Mouse (Mus musculus) ES-Bruce4 (cell line): ENCODE measurements around the gene Tmem219. TPM values are rescaled to one million over a fixed set of nuclear protein-coding genes. Genes with fewer than 3 reads are reported as not detected.

Source experiments
- H3K27ac ChIP-seq: 2 replicates; pipeline ENCODE4 v1.5.1; 2012; ENCODE audit warnings: low read length, inconsistent platforms; ENCODE audit not compliant: insufficient read depth
- H3K27me3 ChIP-seq: 2 replicates; pipeline ENCODE4 v1.6.1; 2012; ENCODE audit warnings: mild to moderate bottlenecking, low read length, inconsistent platforms; ENCODE audit not compliant: control insufficient read depth, poor library complexity, insufficient read depth, severe bottlenecking
- H3K36me3 ChIP-seq: 2 replicates; pipeline ENCODE4 v1.6.1; 2012; ENCODE audit warnings: inconsistent platforms, mild to moderate bottlenecking, low read length, moderate library complexity; ENCODE audit not compliant: control insufficient read depth, poor library complexity, insufficient read depth, severe bottlenecking
- H3K4me1 ChIP-seq: one replicate; pipeline ENCODE4 v1.8.1; 2011; ENCODE audit warnings: low read length; ENCODE audit not compliant: control insufficient read depth, insufficient read depth
- H3K4me3 ChIP-seq: 2 replicates; pipeline ENCODE4 v1.5.1; 2011; ENCODE audit warnings: low read depth, mild to moderate bottlenecking, low read length
- H3K9ac ChIP-seq: 2 replicates; pipeline ENCODE4 v1.6.1; 2012; ENCODE audit warnings: low read depth, mild to moderate bottlenecking, inconsistent platforms; ENCODE audit not compliant: poor library complexity, severe bottlenecking
- H3K9me3 ChIP-seq: replicated peaks from 2 replicates; pipeline ENCODE4 v1.6.1; 2012; ENCODE audit warnings: mild to moderate bottlenecking, low read length, inconsistent platforms; ENCODE audit not compliant: control insufficient read depth, poor library complexity, insufficient read depth, severe bottlenecking
- CTCF ChIP-seq: IDR thresholded peaks from one replicate; pipeline ENCODE4 v1.8.1; 2011; ENCODE audit warnings: low read depth, low read length
- EP300 ChIP-seq: IDR thresholded peaks from 2 replicates; pipeline ENCODE4 v1.6.1; 2011; ENCODE audit warnings: low read depth, low read length; ENCODE audit not compliant: insufficient read depth
- POLR2A ChIP-seq: IDR thresholded peaks from one replicate; pipeline ENCODE4 v1.8.1; 2011; ENCODE audit warnings: low read length; ENCODE audit not compliant: insufficient read depth
- polyA plus RNA-seq: library from polyadenylated mRNA; stranded (reverse); fragments of >200 nt; gene quantifications from 2 replicates; pipeline ENCODE4 v1.2.4, GENCODE M21; 2011; ENCODE audit warnings: low read depth; ENCODE audit not compliant: missing spikeins, insufficient read depth, insufficient read length

The Tmem219 gene
- polyA plus RNA-seq, 1 experiment: 17.2 TPM

DNA sequence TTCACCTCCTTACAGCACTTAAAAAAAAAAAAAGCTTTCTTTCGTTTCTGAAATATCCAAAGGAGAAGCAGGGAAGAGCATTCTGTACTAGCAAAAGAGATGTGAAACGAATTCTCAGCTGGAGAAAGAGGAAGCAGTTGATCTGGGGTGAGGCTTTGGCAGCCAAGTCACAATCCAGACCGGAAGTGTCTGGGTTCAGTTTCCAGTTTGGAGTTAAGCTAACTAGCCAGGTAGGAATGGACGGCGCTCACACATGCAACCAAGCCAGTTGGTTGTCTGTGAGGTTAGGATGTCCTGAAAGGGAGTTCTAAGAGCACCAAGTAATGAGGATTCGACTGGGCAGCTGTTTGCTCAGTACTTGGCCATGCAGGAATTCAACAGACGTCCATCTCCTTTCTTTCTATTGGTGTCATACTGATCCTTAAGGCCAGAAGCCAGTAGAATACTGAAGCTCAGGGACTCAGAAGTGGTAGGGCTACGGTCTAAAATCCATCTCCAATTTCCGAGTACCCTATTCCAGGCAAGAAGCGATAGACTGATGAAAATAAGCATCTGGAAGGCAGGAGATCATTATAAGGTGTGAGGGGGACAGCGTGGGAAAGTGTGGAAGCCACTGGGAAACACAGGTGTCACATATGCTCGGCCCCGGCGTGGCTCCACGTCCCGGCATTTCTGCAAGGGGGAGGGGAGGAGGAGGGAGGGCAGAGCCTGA, 25.2 kb downstream of the Tmem219 start:
- Histone ChIP-seq H3K9ac (peak overlapping the region; percentile 43), H3K9me3 (no peaks in the 10 kb centered on the region), H3K27ac (no peak overlapping the region), H3K4me3 (peak overlapping the region; percentile 71), H3K36me3 (no peaks in the 10 kb centered on the region), H3K27me3 (no peaks in the 10 kb centered on the region), H3K4me1 (no peaks in the 10 kb centered on the region)
- TF ChIP-seq POLR2A (no peak), EP300 (no peak), CTCF (no peak)

DNA sequence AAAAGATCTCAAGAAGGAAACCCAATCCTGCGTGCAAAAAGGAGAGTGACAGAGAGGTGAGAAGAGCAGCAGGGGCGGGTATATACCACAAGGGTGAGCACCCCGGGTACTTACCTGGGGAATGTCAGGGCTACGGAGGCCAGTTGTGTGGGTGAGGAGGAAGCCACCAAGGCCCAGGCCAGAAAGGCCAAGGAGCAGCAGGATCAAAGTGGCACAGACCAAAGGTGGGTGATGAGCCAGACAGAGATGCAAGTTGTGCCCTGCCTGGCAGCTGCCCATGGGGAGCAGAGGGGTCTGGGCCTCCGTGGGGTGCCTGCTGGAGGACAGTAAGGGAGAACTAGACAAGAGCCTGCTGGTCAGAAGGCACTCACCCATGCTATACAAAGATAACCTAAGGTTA, 25.8 kb downstream of the Tmem219 start:
- H3K27me3 ChIP-seq: no peaks in the 10 kb centered on the region
- H3K9ac ChIP-seq: no peak overlapping the region
- H3K36me3 ChIP-seq: no peaks in the 10 kb centered on the region
- H3K4me3 ChIP-seq: no peak overlapping the region
- H3K4me1 ChIP-seq: no peaks in the 10 kb centered on the region
- no peaks in the 10 kb centered on the region for H3K9me3 ChIP-seq
- no peak overlapping the region for H3K27ac ChIP-seq
- TF ChIP-seq EP300 (no peak), CTCF (no peak), POLR2A (no peak)

DNA sequence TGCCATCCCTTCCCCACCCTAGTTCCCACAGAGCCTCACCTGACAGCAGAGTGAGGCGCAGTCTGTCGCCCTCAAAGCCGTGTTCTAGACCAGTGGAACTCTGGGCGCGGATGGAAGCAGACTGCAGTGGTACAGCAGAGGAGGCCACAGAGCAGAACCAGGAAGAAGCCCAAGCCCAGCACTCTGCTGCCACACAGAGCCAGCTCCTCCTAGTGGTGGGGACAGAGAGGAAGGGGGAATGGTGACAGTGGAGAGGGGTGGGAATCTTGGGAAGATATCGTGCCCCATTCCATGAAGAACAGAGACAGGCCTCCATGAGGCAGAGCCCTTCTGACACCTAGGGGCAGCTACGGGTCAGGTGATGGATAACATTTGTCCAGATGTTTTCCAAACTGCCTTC, 33.9 kb downstream of the Tmem219 start:
- Histone ChIP-seq H3K9me3 (no peaks in the 10 kb centered on the region), H3K27me3 (no peaks in the 10 kb centered on the region), H3K36me3 (no peaks in the 10 kb centered on the region), H3K4me3 (no peak overlapping the region), H3K9ac (no peak overlapping the region), H3K4me1 (peaks cover 2% of the 10 kb centered on the region), H3K27ac (no peak overlapping the region)
- TF ChIP-seq EP300 (0 out of 2 replicates have a peak, but pooled peaks have one; percentile 12), POLR2A (no peak), CTCF (peak; percentile 66)

- peaks cover 2% of the 10 kb centered on the region for H3K4me1 ChIP-seq
- H3K27me3 ChIP-seq: no peaks in the 10 kb centered on the region
- no peak for TF ChIP-seq POLR2A
- no peak for TF ChIP-seq CTCF
- no peak for TF ChIP-seq EP300
- no peak overlapping the region for H3K27ac ChIP-seq
- no peak overlapping the region for H3K4me3 ChIP-seq
- H3K9ac ChIP-seq: no peak overlapping the region
- H3K36me3 ChIP-seq: no peaks in the 10 kb centered on the region
- H3K9me3 ChIP-seq: no peaks in the 10 kb centered on the region
Observed at GRCm38 (mm10) chr7:126887281-126887680, 35.4 kb downstream of the Tmem219 start.

DNA sequence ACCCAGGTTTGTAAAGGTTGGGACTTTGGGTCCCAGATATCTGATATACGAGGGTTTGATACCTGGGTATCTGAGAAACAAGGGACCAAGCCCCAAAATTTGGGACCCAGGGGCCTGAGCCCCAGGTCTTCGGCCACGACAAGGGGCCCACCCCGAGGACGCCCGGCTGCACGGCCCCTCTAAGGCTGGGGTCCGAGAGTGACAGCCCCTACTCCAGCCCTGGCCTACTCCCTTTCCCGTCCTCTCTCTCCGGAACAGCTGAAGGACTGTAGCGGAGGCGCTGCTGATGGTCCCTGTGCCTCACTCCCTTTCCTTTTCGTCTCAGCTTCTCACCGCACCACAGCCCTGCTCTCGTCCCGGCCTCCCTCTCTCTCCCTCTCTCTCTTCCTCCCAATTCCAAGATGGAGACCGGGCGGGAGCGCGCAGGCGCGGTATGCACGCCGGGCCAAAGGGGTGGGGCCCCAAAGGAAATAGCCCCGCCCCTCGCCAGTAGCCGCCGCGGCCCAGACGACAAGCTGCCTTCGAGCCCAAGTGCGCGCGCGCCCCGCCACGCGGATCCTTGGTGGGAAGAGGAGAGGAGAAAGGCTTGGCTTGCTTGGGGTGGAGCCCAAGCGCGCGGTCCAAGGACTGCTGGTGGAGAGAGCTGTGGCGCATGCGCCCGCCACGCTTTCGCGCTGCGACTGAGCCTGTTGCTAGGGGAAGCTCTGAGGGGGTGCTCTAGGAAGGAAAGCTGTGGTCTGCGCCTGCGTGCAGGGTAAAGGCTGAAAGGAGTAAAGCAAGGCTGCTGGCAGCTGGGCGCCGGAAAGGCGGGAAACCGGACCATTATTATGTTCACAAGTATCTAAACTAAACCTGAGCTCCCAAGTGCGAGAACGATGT, 38.2 kb downstream of the Tmem219 start, which contains the start of gene Taok2:
Taok2 (minus strand) TSS at position 418 of the 879 bp plus-strand sequence.
- Histone ChIP-seq H3K4me1 (peaks cover 4% of the 10 kb centered on the region), H3K27ac (peak within 1 kb of the TSS; percentile 75), H3K36me3 (peaks cover 11% of the 10 kb centered on the region), H3K9ac (peak within 1 kb of the TSS; percentile 72), H3K9me3 (no peaks in the 10 kb centered on the region), H3K27me3 (no peaks in the 10 kb centered on the region), H3K4me3 (peak within 1 kb of the TSS; percentile 91)
- TF ChIP-seq CTCF: no peak
- TF ChIP-seq POLR2A: peak; percentile 66
